In the genomic region with DNA sequence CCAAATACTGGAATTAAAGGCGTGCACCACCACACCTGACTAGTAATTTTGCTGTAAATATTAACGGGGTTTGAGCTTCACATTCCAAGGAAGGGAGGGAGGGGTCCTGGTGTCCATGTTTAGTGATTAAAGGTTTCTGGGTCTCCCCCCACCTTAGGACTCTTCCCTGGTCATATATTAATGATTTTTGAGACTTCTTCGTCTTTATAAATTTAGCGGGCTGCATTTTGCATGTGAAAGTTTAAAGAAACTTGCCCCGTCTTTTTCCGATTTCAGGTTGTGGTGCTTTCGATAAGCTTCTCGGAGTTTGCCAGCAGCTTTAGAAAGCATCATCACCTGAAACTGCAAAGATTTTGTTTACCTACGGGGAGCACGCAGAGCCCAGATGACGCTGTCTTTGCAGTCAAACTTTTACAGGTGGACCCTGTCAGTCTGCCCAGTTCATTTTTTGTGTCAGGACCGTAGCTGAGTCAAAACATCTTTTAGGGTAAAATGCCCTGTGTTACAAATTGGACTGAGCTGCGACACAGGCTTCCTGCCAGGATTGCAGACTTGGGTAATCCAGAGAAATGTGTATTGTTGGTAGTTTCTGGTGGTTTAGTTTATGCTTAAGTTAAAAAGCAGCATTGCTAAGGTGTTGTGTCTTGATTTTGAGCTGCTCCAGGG, we compare ENCODE assay signal across 8 mouse cellular contexts. TPM values are rescaled to one million over a fixed set of nuclear protein-coding genes. Genes with fewer than 3 reads are reported as not detected.
DNase-seq lines count a peak whose midpoint lies in the region; ATAC-seq and TF ChIP-seq lines count a peak whose summit lies in the region.

No protein-coding gene starts in this region.

- peak overlapping the region; percentile 69 for H3K27ac ChIP-seq in embryonic fibroblast, embryonic 13.5 days (ENCODE audit: insufficient read depth, low read length)
- no peak overlapping the region for H3K27ac ChIP-seq in kidney, postnatal 0 days
- no peak overlapping the region for H3K27ac ChIP-seq in neural tube, embryonic 13.5 days (replicated peaks)

- no peak for TF ChIP-seq CTCF in embryonic fibroblast, embryonic 13.5 days (IDR thresholded peaks at IDR 0.05; ENCODE audit: borderline replicate concordance, insufficient read depth, low read length)
- no peak for TF ChIP-seq CTCF in kidney, postnatal 0 days (IDR thresholded peaks at IDR 0.05; ENCODE audit: low read depth)

- DNase-seq in cerebellum, adult 18-20 months, result peak; percentile 67 to 69
- DNase-seq in CD4-positive helper T cell, adult 2 months (ENCODE audit: low read depth, low spot score), result peak; percentile 63
- no peak for DNase-seq in kidney, postnatal 0 days (ENCODE audit: low spot score)
- no peak for DNase-seq in right cerebral cortex, adult 18-20 months
- DNase-seq in spleen, postnatal 4 days (ENCODE audit: low spot score in 2 of 2), result no peak

- no peaks in the 10 kb centered on the region for H3K27me3 ChIP-seq in kidney, postnatal 0 days (ENCODE audit: insufficient read depth, low read length)
- H3K27me3 ChIP-seq in neural tube, embryonic 13.5 days, result no peaks in the 10 kb centered on the region

- H3K4me2 ChIP-seq in kidney, postnatal 0 days (ENCODE audit: low read length), result peak overlapping the region; percentile 73
- H3K4me2 ChIP-seq in neural tube, embryonic 13.5 days, result peak overlapping the region; percentile 80

- peaks cover 6% of the 10 kb centered on the region for H3K4me1 ChIP-seq in embryonic fibroblast, embryonic 13.5 days (ENCODE audit: control insufficient read depth, insufficient read depth, low read length)
- peaks cover 13% of the 10 kb centered on the region for H3K4me1 ChIP-seq in kidney, postnatal 0 days (replicated peaks; ENCODE audit: insufficient read depth, low read length)
- H3K4me1 ChIP-seq in neural tube, embryonic 13.5 days (replicated peaks), result peaks cover 74% of the 10 kb centered on the region

- WGBS in kidney, postnatal 0 days, result 56% methylated on average over 13 of the region's 13 CpGs
- WGBS in neural tube, embryonic 13.5 days, result 79% methylated on average over 13 of the region's 13 CpGs

- peaks cover 6% of the 10 kb centered on the region for H3K36me3 ChIP-seq in kidney, postnatal 0 days (ENCODE audit: insufficient read depth, low read length)
- H3K36me3 ChIP-seq in neural tube, embryonic 13.5 days, result peaks cover 25% of the 10 kb centered on the region

- ATAC-seq in cerebellum, adult (ENCODE audit: insufficient number of reproducible peaks, low FRiP score, low TSS enrichment), result no peak
- ATAC-seq in kidney, postnatal 0 days (replicated peaks; ENCODE audit: low FRiP score, low read depth), result no peak
- no peak for ATAC-seq in neural tube, embryonic 13.5 days (ENCODE audit: low read depth)

- H3K4me3 ChIP-seq in embryonic fibroblast, embryonic 13.5 days (ENCODE audit: insufficient read depth, low read length), result peak overlapping the region; percentile 40; the same call in 1 of the 2 replicates
- peak overlapping the region; percentile 52 for H3K4me3 ChIP-seq in kidney, postnatal 0 days (replicated peaks; ENCODE audit: low read depth, low read length)
- peak overlapping the region; percentile 60 for H3K4me3 ChIP-seq in neural tube, embryonic 13.5 days

- peak overlapping the region; percentile 15; the same call in 1 of the 2 replicates for H3K9ac ChIP-seq in kidney, postnatal 0 days (ENCODE audit: low read depth, low read length)
- H3K9ac ChIP-seq in neural tube, embryonic 13.5 days, result peak overlapping the region; percentile 73

- no peaks in the 10 kb centered on the region for H3K9me3 ChIP-seq in kidney, postnatal 0 days (replicated peaks; ENCODE audit: low read length)
- no peaks in the 10 kb centered on the region for H3K9me3 ChIP-seq in neural tube, embryonic 13.5 days

- no peak for TF ChIP-seq POLR2A in embryonic fibroblast, embryonic 13.5 days (IDR thresholded peaks at IDR 0.05; ENCODE audit: low read depth, low read length)

RNA-seq across cellular contexts. Expression of a gene that starts 5.3 kb away (rescaled TPM):
- polyA plus RNA-seq in embryonic fibroblast, embryonic 13.5 days (2011; ENCODE audit: insufficient read length, low read depth, missing spikeins), result 65.8 and 66.4 TPM in 2 replicates
- polyA plus RNA-seq in kidney, postnatal 0 days (2015; fragmentation: Nextera tagmentation; extraction: Ambion mirVana), result 54.7 and 59.5 TPM in 2 replicates
- polyA plus RNA-seq in neural tube, embryonic 13.5 days (2015; fragmentation: Nextera tagmentation; extraction: Ambion mirVana), result 49.5 and 51.6 TPM in 2 replicates

Comparison
In these comparisons a context has a peak if more than half of its experiments do, and no peak if none do; other contexts are left out.
1. DNase-seq: peak in cerebellum, adult 18-20 months (2 of 2) and CD4-positive helper T cell, adult 2 months (single experiment); none in kidney, postnatal 0 days (single experiment), right cerebral cortex, adult 18-20 months (single experiment) and spleen, postnatal 4 days (0 of 2).
2. Peak in every context shown above with its lines, with median percentiles within 50 percentile points of each other: H3K4me3 ChIP-seq.